Mouse (Mus musculus): ENCODE measurements around the gene Clasp1. TPM values are rescaled to one million over a fixed set of nuclear protein-coding genes. Genes with fewer than 3 reads are reported as not detected.
A peak's percentile ranks its signal among the peaks of the same experiment; 100 is the strongest.
"Not testable (repeated sequence)": the region's sequence is repeated elsewhere in the genome, so short reads cannot be mapped to it uniquely, and the experiment has no call there.

Clasp1 gene
- polyA plus RNA-seq, 1 experiment from 2014 or later, result 77.7 TPM

DNA sequence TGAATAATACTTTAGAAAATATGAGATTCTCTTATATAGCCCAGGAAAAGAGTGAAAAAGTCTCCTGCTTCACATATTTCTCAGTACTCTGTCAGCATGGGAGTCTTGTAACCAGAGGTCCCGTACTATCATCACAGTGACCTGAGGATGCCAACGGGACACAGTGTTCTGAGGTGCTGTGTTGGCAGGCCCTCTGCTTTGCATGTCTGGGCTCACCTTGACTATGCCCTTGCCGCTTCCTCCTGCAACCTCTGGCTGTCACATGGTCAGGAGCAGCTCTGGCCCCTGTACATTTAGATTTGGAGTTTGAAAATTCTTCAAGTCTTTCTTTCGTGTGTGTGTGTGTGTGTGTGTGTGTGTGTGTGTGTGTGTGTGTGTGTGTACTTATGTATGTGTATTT lies 204.1 kb downstream of the Clasp1 start:
- peaks cover 91% of the 10 kb centered on the region for H3K36me3 ChIP-seq
- no peak for ATAC-seq (ENCODE audit: insufficient number of reproducible peaks, insufficient read depth, low FRiP score, low TSS enrichment, low read depth)
- WGBS, result 93% methylated on average over 4 of the region's 4 CpGs

DNA sequence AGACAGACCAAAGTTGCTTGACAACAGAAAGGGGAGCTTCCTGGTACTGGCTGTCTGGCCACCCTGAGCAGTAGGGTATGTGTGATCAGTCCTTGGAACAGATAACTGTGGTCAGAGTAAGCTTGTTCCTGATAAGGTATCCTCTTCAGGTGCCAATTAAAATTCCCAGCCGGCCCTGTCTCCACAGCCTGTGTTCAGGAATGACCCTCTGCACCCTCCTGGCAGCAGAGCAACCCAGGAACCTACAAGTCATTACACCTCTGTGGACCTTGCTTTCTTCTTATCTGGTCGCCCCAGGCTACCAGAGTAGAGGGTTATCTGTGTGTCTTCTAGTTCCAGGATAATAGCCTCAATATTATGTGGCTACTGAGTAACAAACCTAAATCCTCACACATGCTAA lies 206.5 kb downstream of the Clasp1 start:
- ATAC-seq (ENCODE audit: insufficient number of reproducible peaks, insufficient read depth, low FRiP score, low TSS enrichment, low read depth), result no peak
- H3K4me3 ChIP-seq (replicated peaks), result no peak overlapping the region
- H3K27me3 ChIP-seq, result no peaks in the 10 kb centered on the region
- no peaks in the 10 kb centered on the region for H3K9me3 ChIP-seq
- WGBS, result 73% methylated on average over 2 of the region's 2 CpGs
- no peak overlapping the region for H3K4me2 ChIP-seq
- H3K4me1 ChIP-seq (replicated peaks), result no peaks in the 10 kb centered on the region
- H3K27ac ChIP-seq, result no peak overlapping the region
- peaks cover 97% of the 10 kb centered on the region for H3K36me3 ChIP-seq
- no peak overlapping the region for H3K9ac ChIP-seq (replicated peaks)

More for the DNA sequence above, 204.1 kb downstream of the Clasp1 start:
- no peak overlapping the region for H3K4me2 ChIP-seq
- H3K4me3 ChIP-seq (replicated peaks), result no peak overlapping the region
- no peak overlapping the region for H3K27ac ChIP-seq
- no peaks in the 10 kb centered on the region for H3K9me3 ChIP-seq
- no peak overlapping the region for H3K9ac ChIP-seq (replicated peaks)
- no peaks in the 10 kb centered on the region for H3K4me1 ChIP-seq (replicated peaks)
- H3K27me3 ChIP-seq, result no peaks in the 10 kb centered on the region

DNA sequence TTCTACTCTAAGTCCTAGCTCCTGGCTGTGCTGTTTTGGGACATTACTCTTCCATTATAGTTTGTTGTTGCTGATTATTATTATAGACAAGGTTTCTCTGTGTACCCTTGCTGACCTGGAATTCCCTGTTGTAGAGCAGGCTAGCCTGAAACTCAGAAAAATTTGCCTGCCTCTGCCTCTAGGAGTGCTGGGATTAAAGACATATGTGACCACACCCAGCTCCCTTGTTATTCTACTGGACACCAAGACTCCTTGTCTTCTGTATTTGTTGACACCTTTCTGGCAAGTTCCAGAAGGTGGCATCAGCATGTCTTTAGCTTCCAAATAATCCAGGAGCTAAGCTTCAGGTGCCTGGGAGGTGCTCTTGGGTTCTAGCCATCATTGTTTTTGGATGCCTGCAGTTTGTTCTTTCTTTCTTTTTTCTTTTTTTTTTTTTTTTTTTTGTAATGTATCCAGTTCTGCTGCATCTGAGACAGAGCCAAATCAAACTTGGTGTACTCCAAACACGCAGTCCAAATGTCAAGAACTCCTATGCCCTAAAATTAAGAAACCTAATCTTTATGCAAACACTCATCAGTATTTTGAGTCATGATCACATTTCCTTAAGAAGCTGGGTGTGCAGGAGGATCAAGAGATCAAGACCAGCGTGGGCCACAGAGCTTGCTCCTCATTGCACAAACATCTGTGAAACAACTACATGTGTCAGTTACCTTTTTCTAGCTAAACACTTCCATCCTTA lies 208.8 kb downstream of the Clasp1 start:
- Histone ChIP-seq H3K36me3 (peaks cover 97% of the 10 kb centered on the region), H3K4me2 (no peak overlapping the region), H3K9me3 (no peaks in the 10 kb centered on the region), H3K27ac (no peak overlapping the region), H3K4me3 (replicated peaks) (no peak overlapping the region), H3K9ac (replicated peaks) (no peak overlapping the region), H3K4me1 (replicated peaks) (no peaks in the 10 kb centered on the region), H3K27me3 (no peaks in the 10 kb centered on the region)
- WGBS, result 77% methylated on average over 2 of the region's 2 CpGs
- ATAC-seq (ENCODE audit: insufficient number of reproducible peaks, insufficient read depth, low FRiP score, low TSS enrichment, low read depth), result no peak

DNA sequence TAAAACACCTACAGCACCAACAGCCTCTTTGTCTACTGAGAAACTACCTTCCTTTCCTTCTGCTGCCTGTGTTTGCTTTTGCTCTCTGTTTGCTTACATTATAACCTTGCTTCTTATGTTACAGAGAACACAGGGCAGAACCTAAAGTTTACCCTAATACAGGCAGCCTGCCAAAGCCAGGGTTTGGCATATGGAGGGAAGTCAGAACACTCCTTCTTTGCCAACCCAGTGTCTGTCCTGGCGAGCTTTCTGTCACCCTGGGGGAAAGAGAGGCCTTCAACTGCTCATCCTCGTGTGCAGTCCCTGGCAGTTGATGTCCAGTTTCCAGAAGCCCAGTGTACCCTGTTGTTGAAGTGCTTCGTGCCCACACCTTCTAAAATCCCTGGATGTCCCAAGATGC lies 209.5 kb downstream of the Clasp1 start:
- ATAC-seq (ENCODE audit: insufficient number of reproducible peaks, insufficient read depth, low FRiP score, low TSS enrichment, low read depth), result no peak
- Histone ChIP-seq H3K9me3 (no peaks in the 10 kb centered on the region), H3K27me3 (no peaks in the 10 kb centered on the region), H3K36me3 (peaks cover 97% of the 10 kb centered on the region), H3K4me1 (replicated peaks) (no peaks in the 10 kb centered on the region), H3K9ac (replicated peaks) (no peak overlapping the region), H3K4me2 (no peak overlapping the region), H3K4me3 (replicated peaks) (no peak overlapping the region), H3K27ac (no peak overlapping the region)
- 86% methylated on average over 3 of the region's 3 CpGs for WGBS

DNA sequence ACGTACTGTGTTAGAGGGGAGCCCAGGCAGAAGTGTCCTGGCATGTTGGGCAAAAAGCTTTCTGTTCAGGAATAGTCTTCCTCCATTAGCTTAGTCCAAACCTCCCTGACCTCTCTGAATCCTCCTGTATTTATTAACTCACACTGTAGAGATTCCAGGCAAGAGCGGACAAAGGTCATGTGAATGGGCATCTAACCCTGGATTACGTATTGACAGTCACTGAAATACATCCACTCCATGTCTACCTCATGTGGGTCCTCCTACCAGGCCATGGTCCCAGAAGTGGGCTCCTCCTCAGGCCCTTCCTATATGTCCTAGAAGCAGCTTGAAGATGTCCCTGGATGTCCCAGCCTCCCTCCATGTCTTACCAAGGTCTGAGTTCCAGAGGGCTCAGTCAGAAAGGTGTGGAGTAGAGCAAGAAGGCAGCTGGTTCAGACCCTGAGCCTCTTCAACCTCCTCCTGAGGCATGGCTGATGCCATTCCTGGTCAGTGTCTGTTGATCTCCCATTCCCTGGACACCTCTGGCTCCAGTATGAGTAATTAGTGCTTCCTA lies 224.8 kb downstream of the Clasp1 start:
- Histone ChIP-seq H3K27ac (no peak overlapping the region), H3K36me3 (peaks cover 15% of the 10 kb centered on the region), H3K4me2 (no peak overlapping the region), H3K4me1 (replicated peaks) (no peaks in the 10 kb centered on the region), H3K9me3 (no peaks in the 10 kb centered on the region), H3K9ac (replicated peaks) (no peak overlapping the region), H3K27me3 (no peaks in the 10 kb centered on the region), H3K4me3 (replicated peaks) (no peak overlapping the region)
- ATAC-seq (ENCODE audit: insufficient number of reproducible peaks, insufficient read depth, low FRiP score, low TSS enrichment, low read depth), result no peak
- 89% methylated on average over 3 of the region's 3 CpGs for WGBS

DNA sequence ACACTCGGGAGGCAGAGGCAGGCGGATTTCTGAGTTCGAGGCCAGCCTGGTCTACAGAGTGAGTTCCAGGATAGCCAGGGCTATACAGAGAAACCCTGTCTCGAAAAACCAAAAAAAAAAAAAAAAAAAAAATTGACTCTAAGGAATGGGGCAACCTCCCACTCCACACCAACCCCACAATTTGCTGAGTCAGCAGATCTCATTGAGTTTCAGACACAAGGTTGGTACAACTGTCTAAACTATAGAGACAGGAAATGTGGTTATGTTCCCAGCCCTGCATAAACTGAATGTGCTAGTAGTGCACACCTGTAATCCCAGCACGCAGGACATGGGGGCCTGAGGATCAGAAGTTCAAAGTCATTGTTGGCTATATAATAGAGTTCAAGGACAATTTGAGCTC lies 232.2 kb downstream of the Clasp1 start:
- H3K4me3 ChIP-seq (replicated peaks); H3K9ac ChIP-seq (replicated peaks); H3K9me3 ChIP-seq; H3K36me3 ChIP-seq; ATAC-seq (ENCODE audit: insufficient number of reproducible peaks, insufficient read depth, low FRiP score, low TSS enrichment, low read depth); H3K27ac ChIP-seq; H3K4me1 ChIP-seq (replicated peaks); H3K4me2 ChIP-seq: not testable (repeated sequence)
- WGBS, result 85% methylated on average over 5 of the region's 5 CpGs
- H3K27me3 ChIP-seq, result peaks cover 17% of the 10 kb centered on the region

DNA sequence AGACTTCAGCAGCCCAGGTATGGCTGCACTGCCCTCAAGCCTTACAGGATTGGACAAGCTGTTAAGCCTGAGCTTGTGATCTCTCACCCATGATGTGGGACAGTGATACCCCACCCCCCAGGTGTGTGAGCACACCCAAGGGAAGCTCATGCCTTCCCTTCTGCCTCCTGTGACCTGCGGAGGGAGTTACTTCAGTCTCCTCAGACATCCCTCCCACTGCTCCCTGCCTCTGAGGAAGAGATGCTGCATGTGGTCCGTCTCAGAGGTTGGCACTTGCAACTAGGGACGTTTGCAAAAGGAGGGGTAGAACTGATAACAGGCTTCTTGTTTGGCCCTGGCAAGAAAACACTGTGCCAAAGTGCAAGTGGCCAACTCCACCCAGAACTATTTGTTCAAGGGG lies 234.0 kb downstream of the Clasp1 start:
- H3K27me3 ChIP-seq, result peaks cover 35% of the 10 kb centered on the region
- peaks cover 5% of the 10 kb centered on the region for H3K4me1 ChIP-seq (replicated peaks)
- ATAC-seq (ENCODE audit: insufficient number of reproducible peaks, insufficient read depth, low FRiP score, low TSS enrichment, low read depth), result no peak
- H3K9me3 ChIP-seq, result no peaks in the 10 kb centered on the region
- no peak overlapping the region for H3K9ac ChIP-seq (replicated peaks)
- no peak overlapping the region for H3K4me3 ChIP-seq (replicated peaks)
- no peaks in the 10 kb centered on the region for H3K36me3 ChIP-seq
- WGBS, result 55% methylated on average over 3 of the region's 3 CpGs
- H3K4me2 ChIP-seq, result no peak overlapping the region
- no peak overlapping the region for H3K27ac ChIP-seq

DNA sequence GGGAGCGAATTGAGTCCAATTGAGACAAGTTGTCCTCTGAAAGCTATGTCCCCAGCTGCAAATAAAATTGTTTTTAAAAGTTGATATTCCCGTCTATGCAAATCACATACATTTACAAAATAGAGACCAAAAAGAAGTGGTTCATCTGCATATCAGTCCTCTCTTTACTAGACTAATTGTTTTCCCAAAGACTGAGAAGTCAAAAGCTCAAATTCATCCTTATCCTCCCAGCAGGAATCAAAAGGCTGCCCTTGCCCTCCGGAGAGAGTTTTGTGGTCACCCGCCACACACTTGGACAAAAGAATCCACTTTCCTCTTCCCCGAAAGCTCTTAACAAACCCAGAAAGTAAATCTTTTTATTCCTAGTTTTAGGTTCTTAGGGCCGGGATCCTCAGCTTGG lies 236.6 kb downstream of the Clasp1 start:
- Histone ChIP-seq H3K27ac (no peak overlapping the region), H3K9ac (replicated peaks) (no peak overlapping the region), H3K4me3 (replicated peaks) (no peak overlapping the region), H3K36me3 (no peaks in the 10 kb centered on the region), H3K4me2 (no peak overlapping the region), H3K27me3 (peaks cover 50% of the 10 kb centered on the region), H3K9me3 (no peaks in the 10 kb centered on the region), H3K4me1 (replicated peaks) (peaks cover 10% of the 10 kb centered on the region)
- 42% methylated on average over 6 of the region's 6 CpGs for WGBS
- ATAC-seq (ENCODE audit: insufficient number of reproducible peaks, insufficient read depth, low FRiP score, low TSS enrichment, low read depth), result no peak

DNA sequence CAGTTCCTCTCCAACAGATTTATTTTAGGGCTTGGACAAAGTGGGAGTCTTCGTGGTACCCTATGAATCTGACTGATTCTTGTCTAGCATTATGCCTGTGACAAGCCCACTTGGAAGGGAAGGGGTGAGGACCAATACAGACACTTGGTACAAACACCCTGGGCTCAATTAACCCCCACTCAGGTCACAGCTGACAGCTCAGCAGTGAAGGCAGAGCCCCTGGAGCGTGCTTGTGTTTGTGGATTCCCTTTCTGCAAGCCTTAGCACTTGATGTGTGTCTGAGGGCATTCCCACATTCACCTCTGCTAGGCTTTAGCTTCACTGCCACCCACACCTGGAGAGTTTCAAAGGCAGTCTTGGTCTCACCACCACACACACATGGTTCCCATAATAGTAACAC lies 237.1 kb downstream of the Clasp1 start:
- WGBS, result 43% methylated on average over 2 of the region's 2 CpGs
- H3K9me3 ChIP-seq, result no peaks in the 10 kb centered on the region
- H3K9ac ChIP-seq (replicated peaks), result no peak overlapping the region
- peaks cover 50% of the 10 kb centered on the region for H3K27me3 ChIP-seq
- no peaks in the 10 kb centered on the region for H3K36me3 ChIP-seq
- peaks cover 10% of the 10 kb centered on the region for H3K4me1 ChIP-seq (replicated peaks)
- ATAC-seq (ENCODE audit: insufficient number of reproducible peaks, insufficient read depth, low FRiP score, low TSS enrichment, low read depth), result no peak
- H3K4me3 ChIP-seq (replicated peaks), result no peak overlapping the region
- H3K27ac ChIP-seq, result no peak overlapping the region
- no peak overlapping the region for H3K4me2 ChIP-seq

DNA sequence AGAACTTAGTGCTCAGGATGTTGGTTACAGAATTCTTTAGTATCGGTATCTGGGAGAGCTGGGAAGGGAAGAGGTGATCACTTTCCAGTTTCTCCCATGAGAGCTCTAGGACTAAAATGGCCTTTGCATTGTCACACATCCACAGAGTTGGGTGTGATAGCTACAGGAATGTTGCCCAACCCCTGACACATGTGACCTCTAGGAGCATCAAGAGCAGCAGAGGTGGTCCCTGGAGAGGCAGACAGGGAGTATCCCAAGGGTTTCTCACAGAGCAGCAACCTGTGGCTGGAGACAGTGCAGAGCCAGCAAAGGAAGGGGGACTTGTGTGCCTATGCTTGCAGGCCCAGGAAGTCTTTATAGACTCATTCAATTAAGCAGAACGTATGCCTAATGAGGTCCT lies 237.6 kb downstream of the Clasp1 start:
- Histone ChIP-seq H3K4me2 (no peak overlapping the region), H3K4me1 (replicated peaks) (peaks cover 10% of the 10 kb centered on the region), H3K27me3 (peaks cover 50% of the 10 kb centered on the region), H3K9me3 (no peaks in the 10 kb centered on the region), H3K27ac (no peak overlapping the region), H3K36me3 (no peaks in the 10 kb centered on the region), H3K9ac (replicated peaks) (no peak overlapping the region), H3K4me3 (replicated peaks) (no peak overlapping the region)
- WGBS, result 65% methylated on average over 2 of the region's 2 CpGs
- no peak for ATAC-seq (ENCODE audit: insufficient number of reproducible peaks, insufficient read depth, low FRiP score, low TSS enrichment, low read depth)

DNA sequence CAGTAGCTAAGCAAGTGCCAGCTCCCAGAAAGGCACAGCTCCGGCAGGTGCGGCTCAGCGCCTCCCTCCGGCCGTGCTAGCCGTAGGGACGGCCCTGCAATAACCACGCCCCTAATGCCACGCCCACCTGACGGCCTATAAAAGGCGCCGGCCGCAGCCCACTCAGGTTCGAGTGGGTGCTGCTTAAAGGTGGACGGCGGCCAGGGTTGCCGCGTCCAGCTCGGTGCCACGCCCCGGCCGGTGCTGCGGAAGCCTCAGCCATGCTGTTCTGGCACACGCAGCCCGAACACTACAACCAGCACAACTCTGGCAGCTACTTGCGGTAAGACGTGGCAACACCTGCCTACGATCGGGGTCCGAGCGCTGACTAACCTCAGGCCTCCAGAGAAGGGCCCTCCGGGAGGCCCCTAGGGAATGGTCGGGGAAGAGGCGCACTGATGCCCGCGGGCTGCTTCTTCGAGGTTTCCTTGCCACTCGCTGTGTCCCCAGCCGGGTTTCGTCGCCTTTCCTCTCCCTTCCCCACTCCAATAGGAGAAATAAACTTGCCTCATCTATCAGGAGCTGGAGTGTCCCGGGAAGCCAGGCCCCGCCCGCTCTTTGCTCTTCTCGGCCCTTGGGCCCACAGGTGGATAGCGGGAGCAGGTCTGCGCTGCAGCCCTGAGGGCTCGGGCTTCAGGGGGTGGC lies 239.1 kb downstream of the Clasp1 start, which contains the start of gene Tfcp2l1:
Gene Tfcp2l1, plus strand, starts transcription at position 165 of the 684 bp plus-strand sequence.
- peaks cover 10% of the 10 kb centered on the region for H3K4me1 ChIP-seq (replicated peaks)
- no peak within 1 kb of the TSS for H3K27ac ChIP-seq
- H3K9ac ChIP-seq (replicated peaks), result peak within 1 kb of the TSS; percentile 40
- no peaks in the 10 kb centered on the region for H3K36me3 ChIP-seq
- under 1% methylated on average over 48 of the region's 48 CpGs for WGBS
- H3K27me3 ChIP-seq, result peaks cover 50% of the 10 kb centered on the region
- ATAC-seq (ENCODE audit: insufficient number of reproducible peaks, insufficient read depth, low FRiP score, low TSS enrichment, low read depth), result peak; percentile 44; the same call in 1 of the 2 replicates
- peak within 1 kb of the TSS; percentile 53 for H3K4me3 ChIP-seq (replicated peaks)
- peak within 1 kb of the TSS; percentile 96 for H3K4me2 ChIP-seq
- H3K9me3 ChIP-seq, result no peaks in the 10 kb centered on the region
